Mouse (Mus musculus): Measurements from ENCODE around the gene Mindy3. TPM values are rescaled to one million over a fixed set of nuclear protein-coding genes. Genes with fewer than 3 reads are reported as not detected.

Gene Mindy3
- polyA plus RNA-seq, 1 experiment from 2014 or later: 31.0 TPM

DNA sequence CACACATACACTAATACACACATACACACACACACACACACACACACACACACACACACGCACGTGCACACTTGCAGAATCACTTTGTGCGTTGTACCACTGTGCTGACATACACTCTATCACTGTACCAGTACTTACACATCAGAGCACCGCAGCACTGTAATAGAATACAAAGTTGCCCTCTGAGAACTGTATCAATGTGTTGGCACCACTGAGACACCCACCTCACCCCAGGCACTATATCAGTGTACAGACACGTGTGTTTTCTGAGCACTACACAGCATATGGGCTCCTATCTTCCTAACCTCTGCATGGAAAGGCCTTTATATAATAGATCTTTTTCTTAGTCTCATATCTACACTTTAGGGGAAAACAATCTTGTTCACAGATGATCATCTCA is 64.4 kb downstream of the Mindy3 start:
- 86% methylated on average over 5 of the region's 5 CpGs for WGBS
- no peaks in the 10 kb centered on the region for H3K4me1 ChIP-seq
- H3K36me3 ChIP-seq: peaks cover 24% of the 10 kb centered on the region
- H3K9me3 ChIP-seq: no peaks in the 10 kb centered on the region
- no peaks in the 10 kb centered on the region for H3K27me3 ChIP-seq (ENCODE audit: insufficient read depth, poor library complexity, severe bottlenecking)
- no peak overlapping the region for H3K27ac ChIP-seq
- DNase-seq (ENCODE audit: low spot score): no peak
- no peak overlapping the region for H3K4me3 ChIP-seq

GRCm38 (mm10) chr2:12348914-12349313 is 70.4 kb downstream of the Mindy3 start:
- WGBS: 55% methylated on average over 2 of the region's 2 CpGs
- Histone ChIP-seq H3K27me3 (ENCODE audit: insufficient read depth, poor library complexity, severe bottlenecking) (no peaks in the 10 kb centered on the region), H3K36me3 (peaks cover 9% of the 10 kb centered on the region; the same call in 1 of the 2 replicates), H3K4me1 (0 out of 2 replicates have a peak, but pooled peaks cover 4% of the 10 kb centered on the region), H3K27ac (no peak overlapping the region), H3K9me3 (no peaks in the 10 kb centered on the region), H3K4me3 (no peak overlapping the region)
- DNase-seq (ENCODE audit: low spot score): no peak

DNA sequence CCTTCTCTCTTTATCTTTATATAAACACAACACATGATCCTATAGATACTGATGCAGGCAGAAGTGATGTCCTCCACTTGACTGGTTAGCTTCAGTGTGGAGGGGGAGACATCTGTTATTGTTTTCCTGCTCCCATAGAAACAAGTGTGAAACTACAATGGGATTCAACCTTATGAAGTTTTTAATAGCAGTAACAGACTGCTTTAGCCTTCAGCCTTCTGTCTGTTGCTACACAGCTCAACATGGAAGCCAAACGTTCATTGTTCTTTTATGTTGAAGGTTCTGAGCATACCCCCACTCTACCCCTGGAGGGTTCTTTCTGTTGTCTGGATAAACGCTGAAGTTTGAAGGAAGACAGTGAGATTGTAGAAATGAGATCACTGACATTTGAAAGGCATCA is 87.3 kb downstream of the Mindy3 start:
- no peak overlapping the region for H3K27ac ChIP-seq
- H3K36me3 ChIP-seq: no peaks in the 10 kb centered on the region
- H3K4me1 ChIP-seq: peaks cover 13% of the 10 kb centered on the region
- DNase-seq (ENCODE audit: low spot score): no peak
- no peak overlapping the region for H3K4me3 ChIP-seq
- no peaks in the 10 kb centered on the region for H3K27me3 ChIP-seq (ENCODE audit: insufficient read depth, poor library complexity, severe bottlenecking)
- WGBS: 62% methylated on average over 2 of the region's 2 CpGs
- no peaks in the 10 kb centered on the region for H3K9me3 ChIP-seq

DNA sequence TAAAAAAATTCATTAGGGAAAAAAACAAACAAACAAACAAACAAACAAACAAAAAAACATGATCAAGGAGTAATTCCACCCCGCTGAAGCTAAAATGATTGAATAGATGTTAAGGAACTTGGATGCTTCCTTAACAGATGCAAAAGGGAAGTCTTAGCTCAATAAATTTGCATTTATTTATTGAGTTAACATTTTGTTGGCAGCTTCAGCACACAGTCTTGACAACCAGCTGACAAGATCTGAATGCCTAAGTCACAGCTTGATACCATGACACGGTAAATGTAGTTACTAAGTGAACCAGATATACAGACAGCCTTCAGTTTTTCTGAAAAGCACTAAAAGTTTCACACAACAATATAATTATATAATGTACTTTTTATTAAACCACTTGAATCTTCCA is 89.7 kb downstream of the Mindy3 start:
- peaks cover 14% of the 10 kb centered on the region for H3K4me1 ChIP-seq
- no peak overlapping the region for H3K27ac ChIP-seq
- no peaks in the 10 kb centered on the region for H3K36me3 ChIP-seq
- 68% methylated on average over 2 of the region's 2 CpGs for whole genome bisulfite sequencing
- no peak for DNase-seq (ENCODE audit: low spot score)
- no peaks in the 10 kb centered on the region for H3K9me3 ChIP-seq
- no peak overlapping the region for H3K4me3 ChIP-seq
- H3K27me3 ChIP-seq (ENCODE audit: insufficient read depth, poor library complexity, severe bottlenecking): no peaks in the 10 kb centered on the region

GRCm38 (mm10) chr2:12329068-12329407 is 90.2 kb downstream of the Mindy3 start:
- WGBS: 54% methylated on average over 5 of the region's 5 CpGs
- H3K36me3 ChIP-seq: no peaks in the 10 kb centered on the region
- H3K4me3 ChIP-seq: no peak overlapping the region
- peaks cover 14% of the 10 kb centered on the region for H3K4me1 ChIP-seq
- no peaks in the 10 kb centered on the region for H3K9me3 ChIP-seq
- no peak for DNase-seq (ENCODE audit: low spot score)
- no peak overlapping the region for H3K27ac ChIP-seq
- H3K27me3 ChIP-seq (ENCODE audit: insufficient read depth, poor library complexity, severe bottlenecking): no peaks in the 10 kb centered on the region

DNA sequence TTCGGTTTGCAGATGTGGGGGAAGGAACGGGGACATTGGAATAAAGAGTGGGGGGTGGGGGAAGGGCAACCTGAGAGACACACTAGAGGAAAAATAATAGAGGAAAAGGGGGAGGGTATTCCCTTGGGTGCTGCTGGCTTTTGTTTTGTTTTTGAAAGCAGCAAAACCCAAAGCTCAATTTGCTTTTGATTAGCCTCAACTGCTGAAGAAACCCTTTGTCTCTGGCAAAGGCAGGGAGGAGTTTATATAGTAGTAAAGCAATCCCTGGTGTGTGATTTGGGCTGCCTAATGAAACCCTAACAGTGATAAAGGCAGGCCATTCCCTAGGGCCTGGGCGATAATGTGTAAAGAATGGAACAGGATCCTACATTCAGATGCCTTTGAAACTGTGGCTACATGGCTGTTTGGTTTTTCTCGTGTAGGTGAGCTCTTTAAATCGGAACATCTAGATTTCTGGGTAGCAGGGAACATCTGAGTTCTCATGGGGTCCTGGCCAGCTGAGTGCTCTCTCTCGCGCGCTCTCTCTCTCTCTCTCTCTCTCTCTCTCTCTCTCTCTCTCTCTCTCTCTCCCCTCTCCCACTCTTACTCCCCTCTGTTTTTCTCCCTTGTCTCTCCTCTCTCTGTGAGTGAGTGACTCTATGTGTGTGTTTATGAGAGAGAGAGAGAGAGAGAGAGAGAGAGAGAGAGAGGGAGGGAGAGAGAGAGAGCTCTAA is 90.8 kb downstream of the Mindy3 start:
- no peaks in the 10 kb centered on the region for H3K36me3 ChIP-seq
- no peak overlapping the region for H3K4me3 ChIP-seq
- H3K4me1 ChIP-seq: peaks cover 14% of the 10 kb centered on the region
- WGBS: 35% methylated on average over 8 of the region's 8 CpGs
- DNase-seq (ENCODE audit: low spot score): no peak
- H3K9me3 ChIP-seq: no peaks in the 10 kb centered on the region
- H3K27me3 ChIP-seq (ENCODE audit: insufficient read depth, poor library complexity, severe bottlenecking): no peaks in the 10 kb centered on the region
- H3K27ac ChIP-seq: no peak overlapping the region

GRCm38 (mm10) chr2:12327691-12328354 is 91.4 kb downstream of the Mindy3 start:
- peaks cover 14% of the 10 kb centered on the region for H3K4me1 ChIP-seq
- whole genome bisulfite sequencing: 32% methylated on average over 11 of the region's 11 CpGs
- no peaks in the 10 kb centered on the region for H3K27me3 ChIP-seq (ENCODE audit: insufficient read depth, poor library complexity, severe bottlenecking)
- H3K9me3 ChIP-seq: 0 out of 2 replicates have a peak, but pooled peaks cover 3% of the 10 kb centered on the region
- no peaks in the 10 kb centered on the region for H3K36me3 ChIP-seq
- no peak for DNase-seq (ENCODE audit: low spot score)
- peak overlapping the region; percentile 55 for H3K4me3 ChIP-seq
- H3K27ac ChIP-seq: peak overlapping the region; percentile 65; the same call in 1 of the 2 replicates

GRCm38 (mm10) chr2:12327216-12327615 is 92.1 kb downstream of the Mindy3 start:
- Histone ChIP-seq H3K36me3 (no peaks in the 10 kb centered on the region), H3K27ac (peak overlapping the region; percentile 65; the same call in 1 of the 2 replicates), H3K4me3 (peak overlapping the region; percentile 55), H3K4me1 (peaks cover 14% of the 10 kb centered on the region), H3K9me3 (0 out of 2 replicates have a peak, but pooled peaks cover 3% of the 10 kb centered on the region), H3K27me3 (ENCODE audit: insufficient read depth, poor library complexity, severe bottlenecking) (no peaks in the 10 kb centered on the region)
- 12% methylated on average over 10 of the region's 10 CpGs for WGBS
- peak; percentile 91 for DNase-seq (ENCODE audit: low spot score)

DNA sequence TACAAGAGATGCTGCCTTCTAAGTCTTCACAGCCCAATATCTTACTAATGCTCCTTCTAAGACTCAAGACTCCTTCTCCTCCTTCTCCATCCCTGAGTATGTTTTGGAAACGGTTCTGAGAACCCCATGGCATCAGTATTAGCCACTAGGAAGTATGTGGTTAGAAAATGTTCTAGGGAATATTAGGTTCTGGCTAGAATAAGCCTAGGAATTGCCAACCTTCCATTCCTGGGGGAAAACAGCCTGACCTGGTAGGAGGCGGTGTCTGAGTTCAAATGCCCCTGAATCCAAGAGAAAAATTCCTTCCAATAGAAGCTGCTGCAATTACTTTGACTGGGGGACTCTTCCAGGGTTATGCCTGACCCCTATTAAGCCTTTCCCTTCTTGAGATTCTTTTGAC is 93.4 kb downstream of the Mindy3 start:
- Histone ChIP-seq H3K36me3 (no peaks in the 10 kb centered on the region), H3K4me3 (no peak overlapping the region), H3K9me3 (0 out of 2 replicates have a peak, but pooled peaks cover 3% of the 10 kb centered on the region), H3K4me1 (peaks cover 14% of the 10 kb centered on the region), H3K27me3 (ENCODE audit: insufficient read depth, poor library complexity, severe bottlenecking) (no peaks in the 10 kb centered on the region), H3K27ac (no peak overlapping the region)
- WGBS: 81% methylated on average over 2 of the region's 2 CpGs
- DNase-seq (ENCODE audit: low spot score): no peak

GRCm38 (mm10) chr2:12325417-12325816 is 93.9 kb downstream of the Mindy3 start:
- Histone ChIP-seq H3K36me3 (no peaks in the 10 kb centered on the region), H3K27me3 (ENCODE audit: insufficient read depth, poor library complexity, severe bottlenecking) (no peaks in the 10 kb centered on the region), H3K4me1 (peaks cover 14% of the 10 kb centered on the region), H3K27ac (no peak overlapping the region), H3K4me3 (no peak overlapping the region), H3K9me3 (0 out of 2 replicates have a peak, but pooled peaks cover 3% of the 10 kb centered on the region)
- 73% methylated on average over 6 of the region's 6 CpGs for WGBS
- peak; percentile 80 for DNase-seq (ENCODE audit: low spot score)

DNA sequence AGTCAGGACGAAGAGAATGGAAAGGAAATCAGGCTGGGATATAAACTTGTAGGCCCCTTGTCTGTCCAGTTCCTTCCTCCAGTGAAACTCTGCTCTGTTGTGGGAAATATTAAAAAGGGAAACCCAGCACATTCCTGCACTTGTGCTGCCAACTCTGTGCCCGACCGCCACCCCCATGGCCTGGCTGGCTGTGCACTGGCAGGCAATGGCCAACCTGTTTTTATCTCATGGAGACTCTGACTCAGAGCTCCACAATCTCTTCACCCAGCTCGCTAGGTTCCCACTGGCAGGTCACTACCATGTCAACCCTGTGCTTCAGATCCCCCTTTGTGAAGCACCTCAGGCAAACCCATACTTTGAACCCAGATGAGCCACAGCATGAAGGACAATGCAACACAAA is 98.4 kb downstream of the Mindy3 start:
- no peaks in the 10 kb centered on the region for H3K36me3 ChIP-seq
- peaks cover 3% of the 10 kb centered on the region; the same call in 1 of the 2 replicates for H3K4me1 ChIP-seq
- 75% methylated on average over 4 of the region's 4 CpGs for WGBS
- no peaks in the 10 kb centered on the region for H3K27me3 ChIP-seq (ENCODE audit: insufficient read depth, poor library complexity, severe bottlenecking)
- H3K4me3 ChIP-seq: no peak overlapping the region
- DNase-seq (ENCODE audit: low spot score): no peak
- H3K9me3 ChIP-seq: 0 out of 2 replicates have a peak, but pooled peaks cover 3% of the 10 kb centered on the region
- no peak overlapping the region for H3K27ac ChIP-seq

DNA sequence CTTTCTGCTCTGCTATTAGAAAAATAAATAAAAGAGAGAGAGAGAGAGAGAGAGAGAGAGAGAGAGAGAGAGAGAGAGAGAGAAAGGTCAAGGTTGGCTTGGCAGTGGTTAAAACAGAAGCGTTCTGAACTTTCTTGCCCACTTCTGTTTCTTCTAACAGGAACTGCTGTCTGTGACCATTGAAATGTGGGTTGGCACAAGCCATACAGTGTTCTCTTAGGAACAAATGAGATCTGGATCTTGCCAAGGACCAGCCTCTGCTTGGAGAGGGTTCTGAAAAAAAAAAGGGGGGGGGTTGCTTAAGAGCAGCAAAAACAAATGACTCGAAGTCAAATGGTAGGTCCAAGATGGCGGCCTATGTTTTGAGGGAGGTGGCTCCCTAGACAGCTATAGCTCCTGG is 100.6 kb downstream of the Mindy3 start:
- Histone ChIP-seq H3K4me3 (no peak overlapping the region), H3K36me3 (no peaks in the 10 kb centered on the region), H3K4me1 (peaks cover 3% of the 10 kb centered on the region; the same call in 1 of the 2 replicates), H3K27me3 (ENCODE audit: insufficient read depth, poor library complexity, severe bottlenecking) (no peaks in the 10 kb centered on the region), H3K27ac (no peak overlapping the region), H3K9me3 (0 out of 2 replicates have a peak, but pooled peaks cover 3% of the 10 kb centered on the region)
- DNase-seq (ENCODE audit: low spot score): no peak
- 89% methylated on average over 3 of the region's 3 CpGs for WGBS

DNA sequence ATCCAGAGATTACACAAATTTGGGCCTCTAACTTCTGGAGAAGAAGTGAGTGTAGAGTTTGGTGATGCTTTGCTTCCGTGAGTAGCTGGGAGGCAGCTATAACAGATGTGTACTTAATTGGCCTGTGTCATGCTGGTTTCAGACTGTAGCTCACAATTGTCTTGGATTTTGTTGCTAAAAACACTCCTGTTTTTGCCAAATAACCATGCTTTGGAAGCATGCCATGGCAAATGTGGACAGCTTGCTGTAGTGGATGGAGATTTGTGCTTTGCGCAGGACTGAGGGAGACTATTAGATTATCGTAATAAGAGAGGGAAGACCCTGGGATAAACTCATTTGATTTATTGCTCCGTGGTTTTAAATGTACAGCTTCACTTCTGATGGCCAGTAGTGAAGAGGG is 101.2 kb downstream of the Mindy3 start:
- DNase-seq (ENCODE audit: low spot score): no peak
- 91% methylated on average over 4 of the region's 4 CpGs for WGBS
- Histone ChIP-seq H3K9me3 (0 out of 2 replicates have a peak, but pooled peaks cover 3% of the 10 kb centered on the region), H3K4me1 (peaks cover 3% of the 10 kb centered on the region; the same call in 1 of the 2 replicates), H3K27ac (no peak overlapping the region), H3K27me3 (ENCODE audit: insufficient read depth, poor library complexity, severe bottlenecking) (no peaks in the 10 kb centered on the region), H3K36me3 (no peaks in the 10 kb centered on the region), H3K4me3 (no peak overlapping the region)

Data from heart, embryonic 10.5 days (tissue).